Mouse (Mus musculus) cerebellum, adult 2 months (tissue): ENCODE results near the gene 1700020N01Rik.

ENCODE experiments used
- CTCF ChIP-seq: fragments of 200-500 bp; IDR thresholded peaks from 2 replicates; pipeline ENCODE4 v1.5.1; 2011; ENCODE audit warnings: low read depth, mild to moderate bottlenecking, control low read depth, low read length, moderate library complexity, borderline replicate concordance; ENCODE audit not compliant: insufficient read depth
- POLR2A ChIP-seq: fragments of 200-500 bp; IDR thresholded peaks from 2 replicates; pipeline ENCODE4 v1.6.1; 2011; ENCODE audit warnings: low read length, control low read depth, borderline replicate concordance; ENCODE audit not compliant: insufficient read depth

DNA sequence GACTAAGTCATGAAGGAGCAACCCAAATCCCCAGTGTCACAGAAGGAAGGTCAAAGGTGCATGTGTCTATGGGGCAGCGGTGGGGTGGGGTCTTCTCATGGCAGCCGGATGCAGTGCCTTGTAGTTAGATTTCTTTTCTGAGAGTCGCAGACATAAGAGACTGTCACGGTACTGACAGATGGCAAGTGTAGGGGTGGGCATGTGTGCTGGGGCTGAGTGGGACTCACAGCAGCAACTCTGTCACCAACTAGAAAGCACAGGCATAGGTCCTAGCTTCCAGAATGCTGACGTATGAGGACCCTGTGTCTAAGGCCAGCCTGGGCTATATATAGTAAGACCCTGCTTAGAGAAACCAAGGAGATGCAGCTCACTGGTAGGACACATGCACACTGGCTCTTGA is 12.7 kb downstream of the 1700020N01Rik start:
- no peak for TF ChIP-seq CTCF
- no peak for TF ChIP-seq POLR2A
